Mouse (Mus musculus): ENCODE measurements around the gene Azgp1. TPM values are rescaled to one million over a fixed set of nuclear protein-coding genes. Genes with fewer than 3 reads are reported as not detected.
A peak's percentile ranks its signal among the peaks of the same experiment; 100 is the strongest.
"Not testable (repeated sequence)": the region's sequence is repeated elsewhere in the genome, so short reads cannot be mapped to it uniquely, and the experiment has no call there.

The Azgp1 gene
- polyA plus RNA-seq, 1 experiment from 2014 or later, result not detected

GRCm38 (mm10) chr5:138009437-138009836 is 28.1 kb downstream of the Azgp1 start:
- DNase-seq (ENCODE audit: low spot score) (no peak), ATAC-seq (replicated peaks; ENCODE audit: low FRiP score, low TSS enrichment, low read depth) (no peak)
- H3K27me3 ChIP-seq (replicated peaks; ENCODE audit: control insufficient read depth, insufficient read depth, low read length), result no peaks in the 10 kb centered on the region
- 85% methylated on average over 5 of the region's 5 CpGs for WGBS
- no peaks in the 10 kb centered on the region for H3K36me3 ChIP-seq (ENCODE audit: control insufficient read depth, insufficient read depth, low read length)
- H3K27ac ChIP-seq (ENCODE audit: low read depth), result no peak overlapping the region
- no peaks in the 10 kb centered on the region for H3K9me3 ChIP-seq (ENCODE audit: control insufficient read depth, low read length)
- H3K4me2 ChIP-seq (ENCODE audit: low read length), result no peak overlapping the region
- no peak overlapping the region for H3K4me3 ChIP-seq (ENCODE audit: low read depth, low read length)
- H3K9ac ChIP-seq (ENCODE audit: low read length), result no peak overlapping the region
- no peaks in the 10 kb centered on the region for H3K4me1 ChIP-seq (replicated peaks; ENCODE audit: control insufficient read depth, insufficient read depth, low read length)

GRCm38 (mm10) chr5:138012382-138012781 is 31.1 kb downstream of the Azgp1 start:
- Histone ChIP-seq H3K9ac (ENCODE audit: low read length) (no peak overlapping the region), H3K27me3 (replicated peaks; ENCODE audit: control insufficient read depth, insufficient read depth, low read length) (no peaks in the 10 kb centered on the region), H3K4me3 (ENCODE audit: low read depth, low read length) (no peak overlapping the region), H3K4me1 (replicated peaks; ENCODE audit: control insufficient read depth, insufficient read depth, low read length) (no peaks in the 10 kb centered on the region), H3K4me2 (ENCODE audit: low read length) (no peak overlapping the region), H3K9me3 (ENCODE audit: control insufficient read depth, low read length) (no peaks in the 10 kb centered on the region), H3K27ac (ENCODE audit: low read depth) (no peak overlapping the region), H3K36me3 (ENCODE audit: control insufficient read depth, insufficient read depth, low read length) (no peaks in the 10 kb centered on the region)
- DNase-seq (ENCODE audit: low spot score) (no peak), ATAC-seq (replicated peaks; ENCODE audit: low FRiP score, low TSS enrichment, low read depth) (no peak)
- WGBS, result 86% methylated on average over 5 of the region's 5 CpGs

GRCm38 (mm10) chr5:138016530-138016929 is 35.2 kb downstream of the Azgp1 start:
- ATAC-seq (replicated peaks; ENCODE audit: low FRiP score, low TSS enrichment, low read depth), result no peak
- Histone ChIP-seq H3K4me3 (ENCODE audit: low read depth, low read length) (no peak overlapping the region), H3K27me3 (replicated peaks; ENCODE audit: control insufficient read depth, insufficient read depth, low read length) (no peaks in the 10 kb centered on the region), H3K4me2 (ENCODE audit: low read length) (no peak overlapping the region), H3K27ac (ENCODE audit: low read depth) (peak overlapping the region; percentile 49; the same call in 1 of the 2 replicates), H3K4me1 (replicated peaks; ENCODE audit: control insufficient read depth, insufficient read depth, low read length) (no peaks in the 10 kb centered on the region), H3K36me3 (ENCODE audit: control insufficient read depth, insufficient read depth, low read length) (no peaks in the 10 kb centered on the region), H3K9me3 (ENCODE audit: control insufficient read depth, low read length) (no peaks in the 10 kb centered on the region), H3K9ac (ENCODE audit: low read length) (no peak overlapping the region)
- 62% methylated on average over 2 of the region's 2 CpGs for WGBS
- DNase-seq (ENCODE audit: low spot score), result peak; percentile 55

GRCm38 (mm10) chr5:138016997-138017396 is 35.7 kb downstream of the Azgp1 start:
- Histone ChIP-seq H3K4me3 (ENCODE audit: low read depth, low read length) (no peak overlapping the region), H3K4me2 (ENCODE audit: low read length) (no peak overlapping the region), H3K36me3 (ENCODE audit: control insufficient read depth, insufficient read depth, low read length) (no peaks in the 10 kb centered on the region), H3K9ac (ENCODE audit: low read length) (no peak overlapping the region), H3K27me3 (replicated peaks; ENCODE audit: control insufficient read depth, insufficient read depth, low read length) (no peaks in the 10 kb centered on the region), H3K27ac (ENCODE audit: low read depth) (no peak overlapping the region), H3K4me1 (replicated peaks; ENCODE audit: control insufficient read depth, insufficient read depth, low read length) (no peaks in the 10 kb centered on the region), H3K9me3 (ENCODE audit: control insufficient read depth, low read length) (no peaks in the 10 kb centered on the region)
- DNase-seq (ENCODE audit: low spot score), result no peak
- no peak for ATAC-seq (replicated peaks; ENCODE audit: low FRiP score, low TSS enrichment, low read depth)

GRCm38 (mm10) chr5:138019577-138019976 is 38.3 kb downstream of the Azgp1 start:
- not testable (repeated sequence) for H3K27ac ChIP-seq (ENCODE audit: low read depth); H3K27me3 ChIP-seq (replicated peaks; ENCODE audit: control insufficient read depth, insufficient read depth, low read length); H3K9ac ChIP-seq (ENCODE audit: low read length); H3K9me3 ChIP-seq (ENCODE audit: control insufficient read depth, low read length); DNase-seq (ENCODE audit: low spot score); H3K36me3 ChIP-seq (ENCODE audit: control insufficient read depth, insufficient read depth, low read length); H3K4me3 ChIP-seq (ENCODE audit: low read depth, low read length); H3K4me1 ChIP-seq (replicated peaks; ENCODE audit: control insufficient read depth, insufficient read depth, low read length); H3K4me2 ChIP-seq (ENCODE audit: low read length); ATAC-seq (replicated peaks; ENCODE audit: low FRiP score, low TSS enrichment, low read depth)
- 90% methylated on average over 3 of the region's 4 CpGs for WGBS

GRCm38 (mm10) chr5:138020961-138021479 is 39.7 kb downstream of the Azgp1 start, which contains the start of the genes Smok3a and Smok3b:
TSS of gene Smok3a (plus strand) at chr5:138021261.
TSS of gene Smok3b (plus strand) at chr5:138021429.
- H3K4me1 ChIP-seq (replicated peaks; ENCODE audit: control insufficient read depth, insufficient read depth, low read length); H3K4me3 ChIP-seq (ENCODE audit: low read depth, low read length); DNase-seq (ENCODE audit: low spot score); ATAC-seq (replicated peaks; ENCODE audit: low FRiP score, low TSS enrichment, low read depth); H3K4me2 ChIP-seq (ENCODE audit: low read length); H3K27ac ChIP-seq (ENCODE audit: low read depth); H3K36me3 ChIP-seq (ENCODE audit: control insufficient read depth, insufficient read depth, low read length); H3K27me3 ChIP-seq (replicated peaks; ENCODE audit: control insufficient read depth, insufficient read depth, low read length); H3K9me3 ChIP-seq (ENCODE audit: control insufficient read depth, low read length); H3K9ac ChIP-seq (ENCODE audit: low read length): not testable (repeated sequence)
- whole genome bisulfite sequencing, result 85% methylated on average over 3 of the region's 7 CpGs

Other genes with a start within 250 kb of the Azgp1 start
- 1.5 and 1.9 TPM in 2 replicates for gene Nyap1, start 239.9 kb upstream of the Azgp1 start, polyA plus RNA-seq (2014; fragmentation: Nextera tagmentation; extraction: Ambion mirVana)
- 121 and 125 TPM in 2 replicates for gene Tsc22d4, start 235.8 kb upstream of the Azgp1 start, polyA plus RNA-seq (2014; fragmentation: Nextera tagmentation; extraction: Ambion mirVana)
- 25.5 and 35.4 TPM in 2 replicates for gene Ppp1r35, start 202.7 kb upstream of the Azgp1 start, polyA plus RNA-seq (2014; fragmentation: Nextera tagmentation; extraction: Ambion mirVana)
- gene Mepce, start 193.9 kb upstream of the Azgp1 start, polyA plus RNA-seq (2014; fragmentation: Nextera tagmentation; extraction: Ambion mirVana), result 12.1 and 15.4 TPM in 2 replicates
- 14.4 and 17.9 TPM in 2 replicates for gene Zcwpw1, start 193.7 kb upstream of the Azgp1 start, polyA plus RNA-seq (2014; fragmentation: Nextera tagmentation; extraction: Ambion mirVana)
- gene Pilra, start 145.2 kb upstream of the Azgp1 start, polyA plus RNA-seq (2014; fragmentation: Nextera tagmentation; extraction: Ambion mirVana), result 2.5 and 3.0 TPM in 2 replicates
- gene Pilrb1, start 123.4 kb upstream of the Azgp1 start, polyA plus RNA-seq (2014; fragmentation: Nextera tagmentation; extraction: Ambion mirVana), result 0.66 and 1.4 TPM in 2 replicates
- 0.55 and 0.63 TPM in 2 replicates for gene Pilrb2, start 109.7 kb upstream of the Azgp1 start, polyA plus RNA-seq (2014; fragmentation: Nextera tagmentation; extraction: Ambion mirVana)
- gene Cyp3a13, start 59.9 kb upstream of the Azgp1 start, polyA plus RNA-seq (2014; fragmentation: Nextera tagmentation; extraction: Ambion mirVana), result 13.2 and 13.6 TPM in 2 replicates
- gene Gjc3, start 18.4 kb upstream of the Azgp1 start, polyA plus RNA-seq (2014; fragmentation: Nextera tagmentation; extraction: Ambion mirVana), result 0.19 and 0.38 TPM in 2 replicates
- not detected in 2 replicates for gene Smok3a, start 39.7 kb downstream of the Azgp1 start, polyA plus RNA-seq (2014; fragmentation: Nextera tagmentation; extraction: Ambion mirVana)
- gene Smok3b, start 39.9 kb downstream of the Azgp1 start, polyA plus RNA-seq (2014; fragmentation: Nextera tagmentation; extraction: Ambion mirVana), result not detected in 2 replicates
- gene Smok3c, start 71.7 kb downstream of the Azgp1 start, polyA plus RNA-seq (2014; fragmentation: Nextera tagmentation; extraction: Ambion mirVana), result not detected in 2 replicates
- 24.5 and 26.3 TPM in 2 replicates for gene Zkscan1, start 103.6 kb downstream of the Azgp1 start, polyA plus RNA-seq (2014; fragmentation: Nextera tagmentation; extraction: Ambion mirVana)
- gene Zscan21, start 135.4 kb downstream of the Azgp1 start, polyA plus RNA-seq (2014; fragmentation: Nextera tagmentation; extraction: Ambion mirVana), result 53.6 and 66.2 TPM in 2 replicates
- 14.5 and 15.1 TPM in 2 replicates for gene Zfp113, start 174.2 kb downstream of the Azgp1 start, polyA plus RNA-seq (2014; fragmentation: Nextera tagmentation; extraction: Ambion mirVana)
- 250 and 257 TPM in 2 replicates for gene Cops6, start 179.6 kb downstream of the Azgp1 start, polyA plus RNA-seq (2014; fragmentation: Nextera tagmentation; extraction: Ambion mirVana)
- 19.1 and 21.7 TPM in 2 replicates for gene Ap4m1, start 190.5 kb downstream of the Azgp1 start, polyA plus RNA-seq (2014; fragmentation: Nextera tagmentation; extraction: Ambion mirVana)
- 182 and 207 TPM in 2 replicates for gene Mcm7, start 190.9 kb downstream of the Azgp1 start, polyA plus RNA-seq (2014; fragmentation: Nextera tagmentation; extraction: Ambion mirVana)
- 82.6 and 90.3 TPM in 2 replicates for gene Taf6, start 205.9 kb downstream of the Azgp1 start, polyA plus RNA-seq (2014; fragmentation: Nextera tagmentation; extraction: Ambion mirVana)
- 44.4 and 49.0 TPM in 2 replicates for gene Cnpy4, start 206.0 kb downstream of the Azgp1 start, polyA plus RNA-seq (2014; fragmentation: Nextera tagmentation; extraction: Ambion mirVana)
- 8.4 and 9.7 TPM in 2 replicates for gene Mblac1, start 212.8 kb downstream of the Azgp1 start, polyA plus RNA-seq (2014; fragmentation: Nextera tagmentation; extraction: Ambion mirVana)
- 0.04 TPM in 1 of 2 replicates, not detected in the other for gene Nxpe5, start 244.4 kb downstream of the Azgp1 start, polyA plus RNA-seq (2014; fragmentation: Nextera tagmentation; extraction: Ambion mirVana)